Mouse (Mus musculus) forebrain, postnatal 0 days (tissue): ENCODE measurements around the gene Akirin1. TPM values are rescaled to one million over a fixed set of nuclear protein-coding genes. Genes with fewer than 3 reads are reported as not detected.

Experiments
- ATAC-seq: fragments of 200-750 bp; cut with Nextera tagmentation; 2 replicates; pipeline ENCODE4 v1.8.0; 2017; ENCODE audit warnings: mild to moderate bottlenecking, moderate library complexity
- DNase-seq: peaks from one replicate; pipeline ENCODE4 v3.0.0-alpha.2; 2015
- H3K27ac ChIP-seq: fragments of 300-500 bp; sonication (generic); 2 replicates; pipeline ENCODE4 v1.5.1; 2014; ENCODE audit warnings: low read depth, mild to moderate bottlenecking, antibody characterized with exemption, low read length, moderate library complexity, mixed read lengths
- H3K27me3 ChIP-seq: fragments of 300-500 bp; sonication (generic); 2 replicates; pipeline ENCODE4 v1.6.1; 2014; ENCODE audit warnings: mild to moderate bottlenecking, low read length, mixed read lengths; ENCODE audit not compliant: insufficient read depth
- H3K36me3 ChIP-seq: fragments of 300-500 bp; sonication (generic); 2 replicates; pipeline ENCODE4 v1.6.1; 2014; ENCODE audit warnings: mild to moderate bottlenecking, moderate library complexity; ENCODE audit not compliant: insufficient read depth
- H3K4me1 ChIP-seq: fragments of 300-500 bp; sonication (generic); 2 replicates; pipeline ENCODE4 v1.6.1; 2014; ENCODE audit warnings: antibody characterized with exemption; ENCODE audit not compliant: insufficient read depth
- H3K4me2 ChIP-seq: fragments of 300-500 bp; sonication (generic); 2 replicates; pipeline ENCODE4 v1.6.1; 2014; ENCODE audit warnings: low read depth, mild to moderate bottlenecking, moderate library complexity
- H3K4me3 ChIP-seq: fragments of 300-500 bp; sonication (generic); 2 replicates; pipeline ENCODE4 v1.5.1; 2014; ENCODE audit warnings: low read depth, low read length, mixed read lengths
- H3K9ac ChIP-seq: fragments of 300-500 bp; sonication (generic); 2 replicates; pipeline ENCODE4 v1.6.1; 2014; ENCODE audit warnings: mild to moderate bottlenecking
- H3K9me3 ChIP-seq: fragments of 300-500 bp; sonication (generic); 2 replicates; pipeline ENCODE4 v1.6.1; 2016; ENCODE audit warnings: low read length
- CTCF ChIP-seq: sonication (generic); IDR thresholded peaks from 2 replicates; pipeline ENCODE4 v1.5.1; 2016; ENCODE audit warnings: antibody characterized with exemption, control low read depth, low read depth
- WGBS: fragments of 180-500 bp; shearing (Covaris S2); extraction: QIAGEN DNeasy Blood & Tissue Kit; methylation state at CpG from one replicate; pipeline ENCODE4 v1.1.7; 2014; 5-methylcytosine and 5-hydroxymethylcytosine counted together
- polyA plus RNA-seq: library from polyadenylated mRNA; unstranded; fragments of >200 nt; fragmentation: Nextera tagmentation; extraction: Ambion mirVana; gene quantifications from 2 replicates; pipeline ENCODE4 v1.2.1, GENCODE M21; 2015
- total RNA-seq: library from RNA; depleted of rRNA; stranded (reverse); fragments of >200 nt; gene quantifications from 2 replicates; pipeline ENCODE4 v1.2.3, GENCODE M21; 2014

Gene Akirin1
- total and polyA plus RNA-seq, 2 experiments from 2014 or later: 64.1 to 69.0 TPM

GRCm38 (mm10) chr4:123745221-123745775 lies 4.8 kb downstream of the Akirin1 start:
- no peak for DNase-seq
- no peak for TF ChIP-seq CTCF
- Histone ChIP-seq H3K4me3 (no peak overlapping the region), H3K36me3 (peaks cover 14% of the 10 kb centered on the region; the same call in 1 of the 2 replicates), H3K27ac (no peak overlapping the region), H3K4me1 (0 out of 2 replicates have a peak, but pooled peaks cover 4% of the 10 kb centered on the region), H3K9ac (no peak overlapping the region), H3K4me2 (no peak overlapping the region), H3K9me3 (no peaks in the 10 kb centered on the region), H3K27me3 (no peaks in the 10 kb centered on the region)
- ATAC-seq: no peak
- whole genome bisulfite sequencing: 94% methylated on average over 4 of the region's 4 CpGs

DNA sequence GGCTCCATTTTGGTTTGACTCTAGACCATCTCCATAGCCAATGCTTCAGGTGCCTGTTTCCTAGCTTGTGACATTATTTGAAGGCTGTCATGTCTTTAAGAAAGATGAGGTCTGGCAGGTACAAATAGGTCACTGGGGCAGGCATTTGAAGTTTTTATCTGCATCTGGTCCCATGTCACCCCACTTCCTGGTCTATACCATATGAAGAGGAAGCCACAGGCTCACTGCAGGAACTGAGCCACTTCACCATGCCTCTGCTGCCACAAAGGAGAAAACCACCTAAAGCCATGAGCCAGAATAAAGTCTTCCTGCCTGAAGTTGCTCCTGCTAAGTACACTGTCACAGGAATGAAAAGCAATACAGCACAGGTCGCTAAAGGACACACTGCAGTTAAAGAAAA lies 7.3 kb downstream of the Akirin1 start:
- no peak overlapping the region for H3K27ac ChIP-seq
- H3K4me3 ChIP-seq: no peak overlapping the region
- H3K4me1 ChIP-seq: no peaks in the 10 kb centered on the region
- H3K36me3 ChIP-seq: peaks cover 33% of the 10 kb centered on the region
- H3K27me3 ChIP-seq: no peaks in the 10 kb centered on the region
- no peak for TF ChIP-seq CTCF
- H3K9ac ChIP-seq: no peak overlapping the region
- no peak for DNase-seq
- 94% methylated on average over 1 of the region's 1 CpGs for WGBS
- ATAC-seq: no peak
- H3K4me2 ChIP-seq: no peak overlapping the region
- H3K9me3 ChIP-seq: no peaks in the 10 kb centered on the region

- H3K9ac ChIP-seq: no peak overlapping the region
- H3K27ac ChIP-seq: no peak overlapping the region
- H3K36me3 ChIP-seq: peaks cover 55% of the 10 kb centered on the region
- 92% methylated on average over 4 of the region's 4 CpGs for WGBS
- DNase-seq (no peak), ATAC-seq (no peak)
- H3K27me3 ChIP-seq: no peaks in the 10 kb centered on the region
- no peak overlapping the region for H3K4me3 ChIP-seq
- TF ChIP-seq CTCF: no peak
- H3K4me1 ChIP-seq: no peaks in the 10 kb centered on the region
- no peaks in the 10 kb centered on the region for H3K9me3 ChIP-seq
- H3K4me2 ChIP-seq: no peak overlapping the region
Observed at GRCm38 (mm10) chr4:123738708-123739107, 11.4 kb downstream of the Akirin1 start.

- Histone ChIP-seq H3K4me1 (no peaks in the 10 kb centered on the region), H3K36me3 (peaks cover 40% of the 10 kb centered on the region), H3K27me3 (no peaks in the 10 kb centered on the region), H3K9me3 (no peaks in the 10 kb centered on the region), H3K9ac (no peak overlapping the region), H3K27ac (no peak overlapping the region), H3K4me2 (no peak overlapping the region), H3K4me3 (no peak overlapping the region)
- DNase-seq: no peak
- no peak for TF ChIP-seq CTCF
- WGBS: 93% methylated on average over 9 of the region's 9 CpGs
- ATAC-seq: no peak
Observed at GRCm38 (mm10) chr4:123733532-123733931, 16.6 kb downstream of the Akirin1 start.

- ATAC-seq (no peak), DNase-seq (no peak)
- 89% methylated on average over 2 of the region's 2 CpGs for WGBS
- no peaks in the 10 kb centered on the region for H3K4me1 ChIP-seq
- H3K27ac ChIP-seq: no peak overlapping the region
- no peak overlapping the region for H3K9ac ChIP-seq
- no peaks in the 10 kb centered on the region for H3K27me3 ChIP-seq
- peaks cover 34% of the 10 kb centered on the region for H3K36me3 ChIP-seq
- no peak overlapping the region for H3K4me3 ChIP-seq
- H3K4me2 ChIP-seq: no peak overlapping the region
- no peak for TF ChIP-seq CTCF
- H3K9me3 ChIP-seq: no peaks in the 10 kb centered on the region
Observed at GRCm38 (mm10) chr4:123732921-123733320, 17.2 kb downstream of the Akirin1 start.

DNA sequence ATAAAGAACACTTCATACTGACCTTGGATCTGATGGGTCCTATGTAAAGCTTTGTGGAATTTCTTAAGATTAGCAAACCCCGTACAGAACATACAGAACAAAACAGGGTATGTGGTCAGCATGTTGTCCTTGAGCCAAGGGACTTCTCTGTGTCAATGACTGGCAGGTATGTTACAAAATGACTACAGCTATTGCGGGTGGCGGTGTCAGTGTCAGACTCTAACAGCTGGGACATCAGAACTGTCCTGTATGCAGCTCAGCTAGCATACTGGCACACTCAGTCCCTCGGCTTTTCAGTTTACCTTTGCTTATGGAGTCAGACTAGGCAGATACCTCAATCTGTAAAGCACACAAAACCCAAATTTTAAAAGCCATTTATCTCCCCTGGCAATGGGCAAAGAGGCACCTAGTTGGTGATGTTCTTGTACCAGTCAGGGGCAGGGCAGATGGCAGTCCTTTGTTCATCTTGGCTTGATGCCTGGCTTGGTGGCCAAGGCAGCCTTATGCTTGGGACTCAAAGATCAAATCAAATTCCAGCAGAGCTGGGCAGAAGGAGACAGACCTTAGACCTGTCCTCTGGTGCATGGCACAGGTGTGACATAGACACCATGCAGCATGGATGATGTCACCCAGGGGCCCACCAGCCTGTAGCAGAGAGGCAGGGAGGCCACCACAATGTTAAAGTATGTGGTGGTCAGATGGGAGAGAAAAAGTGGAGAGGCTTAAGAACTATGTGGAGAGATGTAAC lies 17.8 kb downstream of the Akirin1 start:
- Histone ChIP-seq H3K4me1 (no peaks in the 10 kb centered on the region), H3K27ac (no peak overlapping the region), H3K4me3 (no peak overlapping the region), H3K9ac (no peak overlapping the region), H3K36me3 (peaks cover 31% of the 10 kb centered on the region), H3K4me2 (no peak overlapping the region), H3K27me3 (no peaks in the 10 kb centered on the region), H3K9me3 (no peaks in the 10 kb centered on the region)
- DNase-seq: no peak
- ATAC-seq: no peak
- WGBS: 94% methylated on average over 4 of the region's 4 CpGs
- TF ChIP-seq CTCF: no peak

GRCm38 (mm10) chr4:123721761-123722160 lies 28.4 kb downstream of the Akirin1 start:
- Histone ChIP-seq H3K4me2 (no peak overlapping the region), H3K9me3 (no peaks in the 10 kb centered on the region), H3K4me3 (no peak overlapping the region), H3K4me1 (peaks cover 7% of the 10 kb centered on the region; the same call in 1 of the 2 replicates), H3K36me3 (no peaks in the 10 kb centered on the region), H3K27ac (no peak overlapping the region), H3K27me3 (no peaks in the 10 kb centered on the region), H3K9ac (no peak overlapping the region)
- DNase-seq: no peak
- WGBS: 90% methylated on average over 4 of the region's 4 CpGs
- TF ChIP-seq CTCF: no peak
- ATAC-seq: no peak
